9 mouse cellular contexts compared by ENCODE assay signal in genomic region chr12:102703111-102703412, GRCm38 (mm10). TPM values are rescaled to one million over a fixed set of nuclear protein-coding genes. Genes with fewer than 3 reads are reported as not detected.
DNase-seq lines count a peak whose midpoint lies in the region; ATAC-seq and TF ChIP-seq lines count a peak whose summit lies in the region.
"Had no signal": no experiment of that assay in that cellular context is flagged by ENCODE, and none has a peak within 500 bp of the region (broad histone marks: within the 10 kb centered on the region; RNA-seq: fewer than 3 reads in every experiment).

No protein-coding gene starts in this region.

- H3K4me2 ChIP-seq in liver, embryonic 15.5 days: peak overlapping the region; percentile 98
- H3K4me2 ChIP-seq in stomach, embryonic 14.5 days (replicated peaks; ENCODE audit: low read depth, low read length): peak overlapping the region; percentile 93

- H3K27me3 ChIP-seq in thymus, adult 2 months (ENCODE audit: control insufficient read depth, insufficient read depth, low read length): no peaks in the 10 kb centered on the region
- peaks cover 22% of the 10 kb centered on the region; the same call in 1 of the 2 replicates for H3K27me3 ChIP-seq in hindbrain, embryonic 10.5 days (ENCODE audit: insufficient read depth, poor library complexity, severe bottlenecking)
- peaks cover 39% of the 10 kb centered on the region for H3K27me3 ChIP-seq in liver, embryonic 15.5 days
- H3K27me3 ChIP-seq in stomach, embryonic 14.5 days (ENCODE audit: control insufficient read depth, insufficient read depth, low read length): no peaks in the 10 kb centered on the region

- DNase-seq in cerebellum, adult 11-12 months: peak; percentile 64
- DNase-seq in cerebellum, adult 8-10 months: no peak
- no peak for DNase-seq in thymus, adult 2 months
- no peak for DNase-seq in thymus, adult 18-20 months
- no peak for DNase-seq in hindbrain, embryonic 10.5 days (ENCODE audit: low spot score)
- no peak for DNase-seq in thymus, postnatal 25 days

- peak overlapping the region; percentile 23; the same call in 1 of the 2 replicates for H3K9ac ChIP-seq in liver, embryonic 15.5 days
- H3K9ac ChIP-seq in stomach, embryonic 14.5 days (replicated peaks; ENCODE audit: low read depth, low read length): peak overlapping the region; percentile 32; the same call in 1 of the 2 replicates

- no peaks in the 10 kb centered on the region for H3K9me3 ChIP-seq in hindbrain, embryonic 10.5 days
- H3K9me3 ChIP-seq in liver, embryonic 15.5 days (replicated peaks): no peaks in the 10 kb centered on the region
- no peaks in the 10 kb centered on the region for H3K9me3 ChIP-seq in stomach, embryonic 14.5 days (ENCODE audit: control insufficient read depth, low read depth, low read length)

- TF ChIP-seq CTCF in thymus, adult 2 months (IDR thresholded peaks at IDR 0.05; ENCODE audit: borderline replicate concordance, control insufficient read depth, extremely low read depth, insufficient read depth, low read length, poor library complexity): no peak

- H3K4me1 ChIP-seq in thymus, adult 2 months (replicated peaks; ENCODE audit: control insufficient read depth, insufficient read depth, low read length): peaks cover 54% of the 10 kb centered on the region
- H3K4me1 ChIP-seq in hindbrain, embryonic 10.5 days (replicated peaks): peaks cover 80% of the 10 kb centered on the region
- peaks cover 65% of the 10 kb centered on the region for H3K4me1 ChIP-seq in liver, embryonic 15.5 days (replicated peaks)
- peaks cover 41% of the 10 kb centered on the region for H3K4me1 ChIP-seq in stomach, embryonic 14.5 days (ENCODE audit: control insufficient read depth, insufficient read depth, low read length)

- peak overlapping the region; percentile 32; the same call in 1 of the 2 replicates for H3K4me3 ChIP-seq in thymus, adult 2 months (ENCODE audit: control insufficient read depth, insufficient read depth, low read length)
- H3K4me3 ChIP-seq in hindbrain, embryonic 10.5 days: peak overlapping the region; percentile 84
- H3K4me3 ChIP-seq in liver, embryonic 15.5 days (replicated peaks): peak overlapping the region; percentile 74
- H3K4me3 ChIP-seq in stomach, embryonic 14.5 days (ENCODE audit: low read depth, low read length): peak overlapping the region; percentile 71

- H3K36me3 ChIP-seq in thymus, adult 2 months (ENCODE audit: control insufficient read depth, insufficient read depth, low read length): no peaks in the 10 kb centered on the region
- 0 out of 2 replicates have a peak, but pooled peaks cover 4% of the 10 kb centered on the region for H3K36me3 ChIP-seq in hindbrain, embryonic 10.5 days
- no peaks in the 10 kb centered on the region for H3K36me3 ChIP-seq in liver, embryonic 15.5 days (replicated peaks)
- H3K36me3 ChIP-seq in stomach, embryonic 14.5 days (ENCODE audit: control insufficient read depth, insufficient read depth, low read length): no peaks in the 10 kb centered on the region

- WGBS in thymus, adult 2 months: 14% methylated on average over 4 of the region's 4 CpGs
- 6% methylated on average over 4 of the region's 4 CpGs for WGBS in hindbrain, embryonic 10.5 days
- 4% methylated on average over 4 of the region's 4 CpGs for WGBS in liver, embryonic 15.5 days (ENCODE audit: insufficient replicate concordance)
- 6% methylated on average over 4 of the region's 4 CpGs for WGBS in stomach, embryonic 14.5 days

- peak overlapping the region; percentile 77; the same call in 1 of the 2 replicates for H3K27ac ChIP-seq in thymus, adult 2 months (ENCODE audit: control insufficient read depth, insufficient read depth, low read length)
- H3K27ac ChIP-seq in hindbrain, embryonic 10.5 days: peak overlapping the region; percentile 93
- 0 out of 2 replicates have a peak overlapping the region, but pooled peaks have one; percentile 59 for H3K27ac ChIP-seq in liver, embryonic 15.5 days (replicated peaks)
- 0 out of 2 replicates have a peak overlapping the region, but pooled peaks have one; percentile 21 for H3K27ac ChIP-seq in stomach, embryonic 14.5 days (ENCODE audit: low read length)

- no peak for ATAC-seq in liver, embryonic 15.5 days (ENCODE audit: insufficient read depth)
- no peak for ATAC-seq in stomach, embryonic 14.5 days (ENCODE audit: insufficient number of reproducible peaks, insufficient read depth, low FRiP score, low read depth)

- no peak for TF ChIP-seq POLR2A in thymus, adult 2 months (IDR thresholded peaks at IDR 0.05; ENCODE audit: control insufficient read depth, extremely low read depth, insufficient read depth, low read length, poor library complexity)

RNA-seq across cellular contexts. Expression of gene Itpk1, which starts 1.7 kb away (rescaled TPM):
- 34.2 and 36.9 TPM in 2 replicates for polyA plus RNA-seq in thymus, adult 2 months (2012; rRNA removed)
- polyA plus RNA-seq in hindbrain, embryonic 10.5 days (2016; fragmentation: Nextera tagmentation; extraction: Ambion mirVana): 20.5 and 29.2 TPM in 2 replicates
- 4.0 and 5.2 TPM in 2 replicates for polyA plus RNA-seq in liver, embryonic 15.5 days (2015; fragmentation: Nextera tagmentation; extraction: Ambion mirVana)
- 15.9 and 17.1 TPM in 2 replicates for polyA plus RNA-seq in stomach, embryonic 14.5 days (2014; fragmentation: Nextera tagmentation; extraction: Ambion mirVana)

RNA-seq across cellular contexts. Expression of gene Moap1, which starts 40.4 kb away (rescaled TPM):
- polyA plus RNA-seq in thymus, adult 2 months (2012; rRNA removed): 0.71 and 1.3 TPM in 2 replicates
- polyA plus RNA-seq in hindbrain, embryonic 10.5 days (2016; fragmentation: Nextera tagmentation; extraction: Ambion mirVana): 34.4 and 37.9 TPM in 2 replicates
- 7.6 and 8.4 TPM in 2 replicates for polyA plus RNA-seq in liver, embryonic 15.5 days (2015; fragmentation: Nextera tagmentation; extraction: Ambion mirVana)
- polyA plus RNA-seq in stomach, embryonic 14.5 days (2014; fragmentation: Nextera tagmentation; extraction: Ambion mirVana): 20.6 and 22.9 TPM in 2 replicates

RNA-seq across cellular contexts. Expression of gene Tmem251, which starts 40.5 kb away (rescaled TPM):
- polyA plus RNA-seq in thymus, adult 2 months (2012; rRNA removed): 4.2 and 4.4 TPM in 2 replicates
- 11.1 and 11.5 TPM in 2 replicates for polyA plus RNA-seq in hindbrain, embryonic 10.5 days (2016; fragmentation: Nextera tagmentation; extraction: Ambion mirVana)
- polyA plus RNA-seq in liver, embryonic 15.5 days (2015; fragmentation: Nextera tagmentation; extraction: Ambion mirVana): 5.6 and 5.7 TPM in 2 replicates
- polyA plus RNA-seq in stomach, embryonic 14.5 days (2014; fragmentation: Nextera tagmentation; extraction: Ambion mirVana): 12.2 and 13.8 TPM in 2 replicates

RNA-seq across cellular contexts. Expression of gene Gm28051, which starts 54.5 kb away (rescaled TPM):
- polyA plus RNA-seq in thymus, adult 2 months (2012; rRNA removed): not detected in 2 replicates
- polyA plus RNA-seq in hindbrain, embryonic 10.5 days (2016; fragmentation: Nextera tagmentation; extraction: Ambion mirVana): not detected in 2 replicates
- not detected in 2 replicates for polyA plus RNA-seq in liver, embryonic 15.5 days (2015; fragmentation: Nextera tagmentation; extraction: Ambion mirVana)
- not detected in 2 replicates for polyA plus RNA-seq in stomach, embryonic 14.5 days (2014; fragmentation: Nextera tagmentation; extraction: Ambion mirVana)
- polyA plus RNA-seq: gonadal fat pad, adult 2 months had no signal

RNA-seq across cellular contexts. Expression of gene Gon7, which starts 54.5 kb away (rescaled TPM):
- polyA plus RNA-seq in thymus, adult 2 months (2012; rRNA removed): 19.4 and 25.0 TPM in 2 replicates
- 44.7 and 49.0 TPM in 2 replicates for polyA plus RNA-seq in hindbrain, embryonic 10.5 days (2016; fragmentation: Nextera tagmentation; extraction: Ambion mirVana)
- 12.7 and 12.8 TPM in 2 replicates for polyA plus RNA-seq in liver, embryonic 15.5 days (2015; fragmentation: Nextera tagmentation; extraction: Ambion mirVana)
- 28.2 and 29.6 TPM in 2 replicates for polyA plus RNA-seq in stomach, embryonic 14.5 days (2014; fragmentation: Nextera tagmentation; extraction: Ambion mirVana)

Comparison
In these comparisons a context has a peak if more than half of its experiments do, and no peak if none do; other contexts are left out.
1. H3K27ac ChIP-seq: peak in every context shown above with its lines; median percentile 93 in hindbrain, embryonic 10.5 days; 77 in thymus, adult 2 months; 59 in liver, embryonic 15.5 days; 21 in stomach, embryonic 14.5 days.
2. H3K4me3 ChIP-seq: peak in every context shown above with its lines; median percentile 84 in hindbrain, embryonic 10.5 days; 74 in liver, embryonic 15.5 days; 71 in stomach, embryonic 14.5 days; 32 in thymus, adult 2 months.